Mouse (Mus musculus) mouse trophoblast stem cell (cell line): ENCODE data around the gene Ces4a.
"Not testable (repeated sequence)": the region's sequence is repeated elsewhere in the genome, so short reads cannot be mapped to it uniquely, and the experiment has no call there.

Experiments used
- in situ Hi-C, 2 experiments: fragments of 300-500 bp; cut with MseI, MboI; formaldehyde crosslinking; loops; 2 replicates in 1 of 2; 3 replicates in 1 of 2; pipeline ENCODE4 v1.15.1; 2025

Ces4a gene

GRCm38 (mm10) chr8:105169582-105169981 lies 38.0 kb downstream of the Ces4a start:
- in situ Hi-C loops: no loop called here

- in situ Hi-C loops: no loop called here
These were observed 38.4 kb downstream of the Ces4a start for GRCm38 (mm10) chr8:105170041-105170380.

GRCm38 (mm10) chr8:105170381-105171115 lies 38.9 kb downstream of the Ces4a start, which contains the start of gene Cbfb:
TSS of gene Cbfb (plus strand) at chr8:105170674.
- in situ Hi-C loops: no loop called here

- in situ Hi-C loops: no loop called here
These were observed 39.8 kb downstream of the Ces4a start for GRCm38 (mm10) chr8:105171116-105172002.

- in situ Hi-C loops: no loop called here
These were observed 40.4 kb downstream of the Ces4a start for GRCm38 (mm10) chr8:105172003-105172362.

- in situ Hi-C loops: not testable (repeated sequence)
These were observed 43.7 kb downstream of the Ces4a start for GRCm38 (mm10) chr8:105175287-105175686.

GRCm38 (mm10) chr8:105178211-105178800 lies 46.7 kb downstream of the Ces4a start:
- in situ Hi-C loops: no loop called here

- in situ Hi-C loops: no loop called here
These were observed 50.6 kb downstream of the Ces4a start for GRCm38 (mm10) chr8:105182201-105182600.

- in situ Hi-C loops: no loop called here
These were observed 54.9 kb downstream of the Ces4a start for GRCm38 (mm10) chr8:105186467-105187005.

- in situ Hi-C loops: no loop called here
These were observed 60.6 kb downstream of the Ces4a start for GRCm38 (mm10) chr8:105192182-105192581.
